In genomic region chr11:58097621-58098365, GRCm38 (mm10) we compare ENCODE assay signal across 9 mouse cellular contexts. TPM values are rescaled to one million over a fixed set of nuclear protein-coding genes. Genes with fewer than 3 reads are reported as not detected.
DNase-seq lines count a peak whose midpoint lies in the region; ATAC-seq and TF ChIP-seq lines count a peak whose summit lies in the region.
"Had no signal": no experiment of that assay in that cellular context is flagged by ENCODE, and none has a peak within 500 bp of the region (broad histone marks: within the 10 kb centered on the region; RNA-seq: fewer than 3 reads in every experiment).

No protein-coding gene starts in this region.

- peak overlapping the region; percentile 56 for H3K4me2 ChIP-seq in forebrain, postnatal 0 days (ENCODE audit: low read depth)
- H3K4me2 ChIP-seq in midbrain, embryonic 11.5 days, result peak overlapping the region; percentile 57

- no peaks in the 10 kb centered on the region for H3K36me3 ChIP-seq in forebrain, postnatal 0 days (ENCODE audit: insufficient read depth)
- H3K36me3 ChIP-seq in midbrain, embryonic 11.5 days (ENCODE audit: control insufficient read depth, insufficient read depth, low read length), result no peaks in the 10 kb centered on the region

- H3K4me3 ChIP-seq in left cerebral cortex, adult 2 months, result peak overlapping the region; percentile 35
- peak overlapping the region; percentile 24 for H3K4me3 ChIP-seq in forebrain, postnatal 0 days (ENCODE audit: low read depth, low read length)
- peak overlapping the region; percentile 37 for H3K4me3 ChIP-seq in midbrain, embryonic 11.5 days (ENCODE audit: low read depth, low read length)

- no peak overlapping the region for H3K27ac ChIP-seq in left cerebral cortex, adult 2 months
- H3K27ac ChIP-seq in forebrain, postnatal 0 days (ENCODE audit: low read depth, low read length), result no peak overlapping the region
- no peak overlapping the region for H3K27ac ChIP-seq in midbrain, embryonic 11.5 days (ENCODE audit: low read depth, low read length)

- no peak for ATAC-seq in forebrain, postnatal 0 days
- peak; percentile 33; the same call in 1 of the 2 replicates for ATAC-seq in midbrain, embryonic 11.5 days (ENCODE audit: low FRiP score)

- no peaks in the 10 kb centered on the region for H3K4me1 ChIP-seq in forebrain, postnatal 0 days (ENCODE audit: insufficient read depth)
- peaks cover 3% of the 10 kb centered on the region; the same call in 1 of the 2 replicates for H3K4me1 ChIP-seq in midbrain, embryonic 11.5 days (ENCODE audit: control insufficient read depth, insufficient read depth, low read length)

- DNase-seq in left cerebral cortex, adult 2 months (ENCODE audit: extremely low spot score in 1 of 2, low spot score in 2 of 2), result no peak
- no peak for DNase-seq in left cerebral cortex, adult 11 months (ENCODE audit: low spot score)
- peak; percentile 11 for DNase-seq in adrenal gland, postnatal 25 days
- DNase-seq in forebrain, postnatal 0 days, result no peak
- peak; percentile 19 for DNase-seq in kidney, postnatal 10 days
- DNase-seq in midbrain, embryonic 11.5 days (ENCODE audit: low spot score, missing footprints), result peak; percentile 89
- peak; percentile 60 for DNase-seq in thymus, postnatal 25 days
- DNase-seq in Muller cell, postnatal 12 days (ENCODE audit: inconsistent ontology term), result no peak

- TF ChIP-seq CTCF in left cerebral cortex, adult 2 months (IDR thresholded peaks at IDR 0.05), result no peak
- TF ChIP-seq CTCF in forebrain, postnatal 0 days (IDR thresholded peaks at IDR 0.05; ENCODE audit: low read depth), result no peak

- no peaks in the 10 kb centered on the region for H3K9me3 ChIP-seq in forebrain, postnatal 0 days (ENCODE audit: low read length)
- no peaks in the 10 kb centered on the region for H3K9me3 ChIP-seq in midbrain, embryonic 11.5 days (ENCODE audit: control insufficient read depth, low read length)

- no peak overlapping the region for H3K9ac ChIP-seq in forebrain, postnatal 0 days
- H3K9ac ChIP-seq in midbrain, embryonic 11.5 days (ENCODE audit: low read length), result peak overlapping the region; percentile 44; the same call in 1 of the 2 replicates

- WGBS in forebrain, postnatal 0 days, result 2% methylated on average over 33 of the region's 38 CpGs
- WGBS in midbrain, embryonic 11.5 days, result 2% methylated on average over 30 of the region's 38 CpGs

- intact Hi-C loops in left cerebral cortex, adult 2 months (cut with DNase I), result loop anchor here (2.0 kb wide), 1 partner anchor 147 kb away; no protein-coding TSS in a partner anchor

- H3K27me3 ChIP-seq in forebrain, postnatal 0 days (ENCODE audit: insufficient read depth, low read length), result no peaks in the 10 kb centered on the region; the same call in 1 of the 2 replicates
- H3K27me3 ChIP-seq in midbrain, embryonic 11.5 days (ENCODE audit: control insufficient read depth, insufficient read depth, low read length), result no peaks in the 10 kb centered on the region; the same call in none of the 2 replicates

RNA-seq across cellular contexts. Expression of gene Gm12248, which starts 4.9 kb away (rescaled TPM):
- total RNA-seq in left cerebral cortex, adult 2 months (2021), result not detected
- total RNA-seq in adrenal gland, postnatal 25 days (2021), result 1.0 and 1.7 TPM in 2 replicates
- not detected in 2 replicates for total RNA-seq in forebrain, postnatal 0 days (2014; rRNA removed)
- polyA plus RNA-seq in forebrain, postnatal 0 days (2015; fragmentation: Nextera tagmentation; extraction: Ambion mirVana), result not detected in 2 replicates
- not detected in 2 replicates for polyA plus RNA-seq in midbrain, embryonic 11.5 days (2014; fragmentation: Nextera tagmentation; extraction: Ambion mirVana)
- polyA plus RNA-seq: brain, embryonic 14.5 days had no signal

RNA-seq across cellular contexts. Expression of gene Cnot8, which starts 6.2 kb away (rescaled TPM):
- total RNA-seq in left cerebral cortex, adult 2 months (2021), result 10 to 100 TPM; 50.9 to 52.2 TPM
- total RNA-seq in adrenal gland, postnatal 25 days (2021), result 54.1 and 65.5 TPM in 2 replicates
- 100 and 121 TPM in 2 replicates for total RNA-seq in forebrain, postnatal 0 days (2014; rRNA removed)
- polyA plus RNA-seq in forebrain, postnatal 0 days (2015; fragmentation: Nextera tagmentation; extraction: Ambion mirVana), result 107 and 114 TPM in 2 replicates
- 110 and 113 TPM in 2 replicates for polyA plus RNA-seq in midbrain, embryonic 11.5 days (2014; fragmentation: Nextera tagmentation; extraction: Ambion mirVana)

Comparison
In these comparisons a context has a peak if more than half of its experiments do, and no peak if none do; other contexts are left out.
1. DNase-seq: peak in adrenal gland, postnatal 25 days (single experiment), kidney, postnatal 10 days (single experiment), midbrain, embryonic 11.5 days (single experiment) and thymus, postnatal 25 days (single experiment); none in left cerebral cortex, adult 2 months (0 of 2), left cerebral cortex, adult 11 months (single experiment), forebrain, postnatal 0 days (single experiment) and Muller cell, postnatal 12 days (single experiment).
2. Peak in every context shown above with its lines, with median percentiles within 50 percentile points of each other: H3K4me3 ChIP-seq.